Mouse (Mus musculus): ENCODE data around the gene Chchd6. TPM values are rescaled to one million over a fixed set of nuclear protein-coding genes. Genes with fewer than 3 reads are reported as not detected.

Gene Chchd6
- total RNA-seq, 1 experiment from 2014 or later: 0.58 TPM

DNA sequence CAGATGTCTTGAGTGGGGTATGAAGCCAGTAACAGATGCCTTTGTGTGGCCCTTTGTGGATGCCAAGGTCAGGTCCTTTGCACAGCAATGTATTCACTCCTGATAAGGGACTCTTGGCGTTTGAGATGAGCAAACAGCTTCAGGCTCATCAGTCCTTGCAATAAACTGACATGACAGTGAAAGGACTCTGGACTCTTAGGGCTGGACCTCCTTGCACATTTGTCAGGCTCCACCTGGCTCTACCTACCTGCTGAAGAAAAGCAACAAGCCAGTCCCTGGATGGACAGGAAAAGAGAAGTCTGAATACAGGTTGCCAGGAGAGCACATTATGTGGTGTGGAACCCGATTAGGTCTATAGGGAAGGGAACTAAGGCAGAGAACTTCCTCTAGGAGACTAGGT lies 174.7 kb downstream of the Chchd6 start:
- ATAC-seq (ENCODE audit: extremely low read depth, insufficient number of reproducible peaks, low FRiP score, poor library complexity, severe bottlenecking): no peak

DNA sequence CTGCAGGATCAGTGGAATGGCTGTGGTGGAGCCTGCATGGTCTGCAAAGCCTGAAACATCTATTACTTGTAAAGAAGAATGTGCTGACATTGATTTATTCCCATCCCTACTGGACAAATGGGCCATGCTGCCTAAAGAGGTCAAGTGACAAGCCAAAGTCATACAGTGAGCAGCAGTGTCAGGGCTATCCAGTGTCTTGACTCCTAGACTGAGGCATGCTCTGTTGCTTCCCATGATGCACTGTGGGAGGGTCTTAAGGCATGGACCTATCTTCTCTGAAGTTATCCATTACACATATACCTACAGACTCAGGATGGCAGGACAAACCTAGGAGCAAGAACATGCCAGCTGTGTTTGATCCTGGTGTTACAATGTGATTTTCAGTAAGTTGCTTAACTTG lies 175.3 kb downstream of the Chchd6 start:
- no peak for ATAC-seq (ENCODE audit: extremely low read depth, insufficient number of reproducible peaks, low FRiP score, poor library complexity, severe bottlenecking)

DNA sequence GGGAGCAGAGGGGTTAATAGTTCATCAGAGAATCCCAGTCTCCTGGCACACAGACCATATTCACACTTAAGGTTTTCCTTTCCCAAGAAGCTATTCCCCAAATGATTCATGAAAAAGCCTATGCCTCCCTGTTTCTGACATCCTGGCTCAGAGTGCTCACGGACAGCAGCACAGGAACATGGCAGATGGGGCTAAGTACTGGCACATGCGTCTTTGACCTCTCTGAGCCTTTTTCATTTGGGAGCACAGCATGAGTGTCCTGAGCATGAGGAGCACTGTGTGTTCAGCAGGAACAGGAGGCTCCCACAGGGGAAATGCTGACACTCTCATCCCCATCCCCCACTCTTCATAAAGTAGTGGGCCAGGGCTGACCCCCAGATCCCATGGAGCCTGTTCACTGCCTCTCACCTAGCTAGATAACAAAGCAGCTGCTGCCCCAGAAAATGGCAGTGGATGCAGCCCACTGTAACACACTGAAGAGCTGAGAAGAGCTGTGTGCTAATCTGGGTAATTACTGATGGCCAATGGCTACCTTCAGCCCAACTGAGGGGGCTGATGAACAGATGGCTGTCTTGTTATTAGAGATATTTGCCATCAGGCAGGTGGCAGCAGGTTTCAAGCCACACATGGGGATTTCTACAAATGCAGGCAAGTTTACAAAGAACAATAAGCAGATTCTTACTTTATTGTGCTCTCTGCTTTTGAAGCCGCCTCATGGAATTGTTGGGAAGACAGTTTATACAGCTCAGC lies 176.2 kb downstream of the Chchd6 start:
- no peak for ATAC-seq (ENCODE audit: extremely low read depth, insufficient number of reproducible peaks, low FRiP score, poor library complexity, severe bottlenecking)

DNA sequence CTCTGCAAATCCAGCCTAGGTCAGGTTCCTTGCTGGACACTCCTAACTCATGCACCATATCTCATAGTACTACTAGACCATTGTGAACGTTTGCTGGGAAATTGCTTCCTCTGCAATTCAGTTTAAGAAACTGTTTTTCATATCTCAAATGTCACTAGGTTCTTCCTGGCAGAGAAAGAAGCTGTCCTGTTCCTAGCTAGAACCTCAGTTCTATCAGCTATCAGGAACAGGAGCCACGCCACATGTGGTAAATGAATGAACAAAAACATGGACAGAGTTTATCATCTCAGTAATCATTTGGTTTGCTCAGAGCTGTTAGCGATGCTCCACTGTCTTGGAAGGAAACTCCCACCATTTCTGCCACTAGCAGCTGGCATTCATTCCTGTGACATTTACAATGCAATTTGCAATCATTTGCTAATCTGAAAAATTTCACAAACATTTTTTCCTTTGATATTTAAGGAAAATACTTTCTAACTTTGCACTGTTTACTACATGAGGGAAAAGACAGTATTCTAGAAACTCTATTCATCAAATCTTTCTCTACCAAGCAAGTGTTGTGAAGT lies 179.3 kb downstream of the Chchd6 start:
- no peak for ATAC-seq (ENCODE audit: extremely low read depth, insufficient number of reproducible peaks, low FRiP score, poor library complexity, severe bottlenecking)

DNA sequence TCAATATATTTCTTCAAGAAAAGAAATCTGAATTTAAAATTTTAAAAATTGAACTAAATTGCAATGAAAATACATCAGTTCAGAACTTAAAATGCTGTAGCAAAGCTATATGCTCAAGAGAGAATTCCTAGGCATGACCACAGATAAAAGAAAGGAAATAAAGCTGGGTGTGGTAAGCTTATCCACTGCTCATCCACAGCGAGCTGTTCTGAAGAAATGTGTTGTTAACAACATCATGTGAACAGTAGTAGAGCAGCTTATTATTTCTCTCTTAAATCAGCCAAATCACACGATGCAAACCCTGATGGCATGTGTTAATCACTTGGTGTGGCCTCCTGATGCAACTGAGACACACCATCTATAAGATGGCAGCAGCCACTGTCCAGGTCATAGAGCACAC lies 180.4 kb downstream of the Chchd6 start:
- no peak for ATAC-seq (ENCODE audit: extremely low read depth, insufficient number of reproducible peaks, low FRiP score, poor library complexity, severe bottlenecking)

DNA sequence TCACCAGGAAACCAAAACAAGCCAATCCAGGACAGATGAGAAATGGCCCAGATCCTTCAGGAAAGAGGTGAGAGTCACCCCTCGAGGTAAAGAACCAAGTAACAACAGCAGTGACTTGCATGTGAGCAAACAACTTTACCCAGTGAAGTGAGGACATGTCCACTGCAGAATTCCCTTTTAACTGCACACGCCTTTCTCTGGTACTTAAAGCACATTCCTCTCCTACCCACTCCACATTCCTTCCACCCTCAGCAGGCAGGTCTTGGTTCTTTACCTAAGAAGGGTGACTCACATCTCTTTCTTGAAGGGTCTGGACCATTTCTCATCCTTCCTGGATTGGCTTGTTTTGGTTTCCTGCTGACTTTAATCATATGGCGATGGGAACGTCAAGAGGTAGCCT lies 181.3 kb downstream of the Chchd6 start:
- no peak for ATAC-seq (ENCODE audit: extremely low read depth, insufficient number of reproducible peaks, low FRiP score, poor library complexity, severe bottlenecking)

DNA sequence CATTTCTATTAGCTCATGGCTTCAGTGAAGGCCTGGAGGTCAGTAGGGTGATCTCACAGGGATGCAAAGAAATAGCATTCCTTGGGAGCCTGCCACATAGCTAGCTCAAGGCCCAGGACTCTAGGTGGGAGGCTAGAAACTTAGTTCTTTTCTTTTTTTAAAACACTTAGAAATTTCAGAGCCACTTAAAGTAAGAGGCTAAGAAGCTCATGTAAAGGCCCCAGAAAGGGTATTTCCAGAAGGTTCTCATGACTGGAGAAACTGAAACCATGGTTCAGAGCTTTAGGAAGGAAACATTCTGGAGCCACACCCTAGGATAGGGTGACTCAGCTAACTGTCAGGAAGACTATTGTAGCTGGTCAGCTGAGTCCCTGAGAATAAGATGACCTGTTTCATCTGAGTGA lies 182.0 kb downstream of the Chchd6 start:
- no peak for ATAC-seq (ENCODE audit: extremely low read depth, insufficient number of reproducible peaks, low FRiP score, poor library complexity, severe bottlenecking)

DNA sequence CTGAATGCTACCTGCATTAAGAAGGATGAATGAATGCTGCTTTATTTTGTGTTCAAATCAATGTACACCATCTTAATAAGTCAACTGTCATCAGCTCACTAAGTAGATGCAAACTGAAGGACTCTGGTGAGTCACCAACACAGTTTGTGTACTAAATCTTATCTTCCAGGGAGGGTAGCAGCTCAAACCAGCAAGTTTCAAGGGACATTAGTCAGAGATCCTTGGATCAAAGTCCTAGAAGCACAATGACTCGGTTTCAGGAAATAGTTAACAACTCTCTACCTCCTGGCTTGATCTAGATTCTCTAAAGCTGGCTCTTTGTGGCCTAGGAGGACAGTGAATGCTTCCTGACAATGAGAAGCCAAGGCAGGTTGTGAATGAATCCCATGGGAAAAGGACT lies 182.9 kb downstream of the Chchd6 start:
- ATAC-seq (ENCODE audit: extremely low read depth, insufficient number of reproducible peaks, low FRiP score, poor library complexity, severe bottlenecking): no peak

DNA sequence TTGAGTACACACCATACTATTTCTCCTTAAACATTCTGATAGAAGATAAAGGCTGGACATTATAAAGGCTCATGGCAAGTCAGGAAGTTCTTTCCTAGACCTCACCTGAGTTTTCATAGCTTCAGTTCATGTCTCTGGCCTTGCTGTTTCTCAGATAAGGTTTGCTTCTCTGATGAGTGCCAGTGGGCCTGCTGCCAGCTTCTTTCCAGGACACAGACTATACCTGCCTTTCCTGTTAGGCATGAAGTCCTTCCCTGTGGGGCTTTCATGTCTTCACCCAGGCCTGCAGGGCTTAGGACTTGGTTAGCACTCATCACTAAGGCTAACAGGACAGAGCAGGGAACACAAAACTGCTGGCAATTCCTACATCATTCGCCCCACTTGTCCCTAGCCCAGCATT lies 186.4 kb downstream of the Chchd6 start:
- ATAC-seq (ENCODE audit: extremely low read depth, insufficient number of reproducible peaks, low FRiP score, poor library complexity, severe bottlenecking): no peak

DNA sequence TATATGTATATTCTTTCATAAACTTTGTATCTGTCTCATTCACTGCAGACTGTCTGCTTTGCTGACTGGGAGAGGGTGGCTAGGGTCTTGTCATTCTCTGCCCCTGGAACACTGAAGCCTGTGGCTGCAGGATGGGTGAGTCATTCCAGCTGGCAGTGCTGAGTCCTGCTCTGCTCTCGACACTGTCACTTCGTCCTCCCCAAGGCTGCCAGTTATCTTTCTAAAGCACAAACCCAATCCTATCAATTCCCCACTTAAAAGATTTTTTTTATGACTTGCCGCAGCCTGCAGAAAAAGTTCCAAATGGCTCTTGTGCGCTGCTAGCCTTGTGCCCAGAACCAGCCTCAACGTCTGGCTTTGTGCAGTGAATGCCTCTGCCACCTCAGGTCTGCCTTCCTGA lies 187.2 kb downstream of the Chchd6 start:
- ATAC-seq (ENCODE audit: extremely low read depth, insufficient number of reproducible peaks, low FRiP score, poor library complexity, severe bottlenecking): no peak

DNA sequence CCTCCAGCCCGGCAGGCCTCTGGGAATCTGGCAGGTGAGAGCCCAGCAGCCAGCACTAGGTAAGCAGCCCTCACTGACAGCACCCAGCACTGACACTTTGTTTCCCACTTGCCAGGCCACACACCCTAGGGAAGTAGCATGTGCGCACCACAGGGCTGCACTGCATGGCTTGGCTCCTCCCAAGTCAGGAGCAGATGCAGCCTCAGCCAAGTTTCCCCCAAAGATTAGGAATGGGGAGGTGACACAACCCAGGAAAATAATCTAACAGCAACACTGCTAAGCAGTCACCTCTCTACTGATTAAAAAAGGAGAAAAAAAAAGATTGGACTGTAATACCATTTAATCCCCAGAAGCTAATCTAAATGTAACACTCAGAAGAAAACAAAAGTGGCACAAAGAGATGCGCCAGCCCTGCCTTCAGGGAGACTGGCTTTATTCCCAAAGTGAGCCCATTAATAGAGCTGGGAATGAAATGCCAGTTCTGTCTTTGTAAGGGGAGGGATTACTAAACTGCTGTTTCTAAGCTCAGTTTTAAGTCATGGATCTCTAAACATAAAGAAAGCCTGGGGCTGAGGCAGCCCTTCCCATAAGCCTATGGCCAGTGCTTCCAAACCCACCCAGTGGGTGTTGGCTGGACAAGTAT lies 188.1 kb downstream of the Chchd6 start:
- ATAC-seq (ENCODE audit: extremely low read depth, insufficient number of reproducible peaks, low FRiP score, poor library complexity, severe bottlenecking): no peak

DNA sequence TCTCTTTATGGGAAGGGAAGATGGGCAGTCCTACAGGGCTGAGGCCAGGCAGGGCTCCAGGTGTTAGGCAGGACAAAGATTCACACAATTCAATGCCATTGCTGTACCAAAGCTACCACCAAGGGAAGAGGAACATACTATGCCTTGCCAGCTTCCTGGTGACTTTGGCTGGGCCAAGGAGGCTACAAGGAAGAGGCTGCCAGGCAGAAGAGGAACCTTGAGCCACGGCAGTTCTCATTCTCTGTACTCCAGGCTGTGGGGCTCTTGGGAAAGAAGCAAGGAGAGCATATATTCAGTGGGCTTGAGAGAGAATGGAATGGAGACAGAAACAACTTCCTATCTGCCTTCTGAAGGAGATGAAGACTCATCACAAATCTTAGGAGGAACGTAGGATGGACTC lies 190.5 kb downstream of the Chchd6 start:
- no peak for ATAC-seq (ENCODE audit: extremely low read depth, insufficient number of reproducible peaks, low FRiP score, poor library complexity, severe bottlenecking)

DNA sequence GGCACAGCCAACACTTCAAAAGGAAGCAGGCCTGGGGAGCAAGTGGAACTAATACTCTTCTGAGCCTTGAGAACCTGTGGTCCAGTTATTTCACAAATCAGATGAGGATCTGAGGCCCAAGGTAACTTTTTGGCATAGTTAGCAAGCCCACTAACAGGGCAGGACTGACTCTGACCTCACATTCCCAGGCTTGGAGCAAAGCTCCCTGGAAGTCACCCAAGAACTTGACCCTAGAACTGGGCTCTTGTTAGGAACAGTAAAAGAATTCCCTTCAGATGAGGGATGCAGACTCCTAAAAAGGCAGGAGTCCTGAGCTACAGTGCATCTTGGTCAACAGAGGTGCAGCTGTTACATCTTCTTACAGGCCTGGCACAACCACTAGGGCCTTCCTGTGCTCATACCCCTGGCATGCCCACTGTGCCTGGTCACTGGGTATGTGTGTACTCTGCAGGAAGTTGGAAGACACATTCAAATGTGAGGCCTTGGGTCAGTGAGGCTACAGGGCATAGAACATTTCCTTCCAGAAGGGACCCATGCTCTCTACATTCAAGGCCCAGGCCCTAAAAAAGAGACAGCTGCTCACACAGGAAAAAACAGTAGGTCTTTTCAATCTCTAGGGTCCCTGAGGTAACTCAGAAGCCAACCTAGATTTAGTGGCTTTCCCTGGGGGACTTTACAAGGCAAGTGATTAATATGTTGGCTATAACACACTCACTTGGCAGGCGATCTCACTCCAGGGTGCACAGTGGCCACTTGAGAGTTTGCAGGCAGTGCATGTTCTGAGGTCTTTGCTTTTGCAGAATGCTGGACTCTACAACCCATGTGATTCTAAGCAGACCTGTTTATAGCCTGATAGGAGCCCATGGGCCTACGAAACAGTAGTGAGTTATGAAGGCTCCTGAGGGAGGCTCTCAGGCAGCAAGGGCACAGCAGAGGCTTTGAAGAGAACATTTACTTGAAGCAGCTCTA lies 191.9 kb downstream of the Chchd6 start:
- ATAC-seq (ENCODE audit: extremely low read depth, insufficient number of reproducible peaks, low FRiP score, poor library complexity, severe bottlenecking): no peak

DNA sequence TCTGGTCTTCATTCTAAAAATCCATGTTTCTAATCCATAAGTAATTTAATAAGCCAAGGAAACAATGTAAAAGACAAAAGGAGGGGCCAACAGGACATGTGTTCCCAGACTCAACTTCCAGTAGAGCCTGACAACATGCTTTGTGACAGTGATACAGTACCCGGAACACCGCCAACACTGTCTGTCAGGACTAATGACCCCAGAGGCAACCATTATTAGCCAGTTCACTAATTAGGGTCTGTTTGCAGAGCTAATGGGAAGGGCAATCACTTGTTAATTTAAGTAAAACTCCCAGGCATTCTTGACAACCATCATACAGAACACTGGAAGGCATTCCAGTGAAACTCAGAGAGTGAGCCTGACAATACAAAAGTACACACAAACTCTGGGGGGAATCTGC lies 193.0 kb downstream of the Chchd6 start:
- ATAC-seq (ENCODE audit: extremely low read depth, insufficient number of reproducible peaks, low FRiP score, poor library complexity, severe bottlenecking): no peak

DNA sequence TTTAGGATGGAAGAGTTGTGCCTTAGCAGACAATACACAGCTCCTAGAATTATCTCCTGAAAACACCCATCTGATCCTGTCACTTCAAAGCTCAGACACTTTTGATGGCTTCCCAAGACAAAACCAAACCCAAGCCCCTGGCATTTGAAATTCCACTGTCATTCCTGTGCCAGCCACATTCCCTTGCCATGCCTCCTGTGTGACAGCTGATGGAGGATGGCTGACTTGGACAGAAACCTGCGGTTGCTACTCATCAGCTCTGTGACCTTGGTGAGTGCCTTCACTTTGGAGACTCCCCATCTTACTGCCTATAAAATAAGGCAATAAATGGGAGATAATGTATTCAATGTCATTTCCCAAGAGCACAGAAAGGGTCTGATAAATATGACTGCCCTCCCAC lies 195.9 kb downstream of the Chchd6 start:
- no peak for ATAC-seq (ENCODE audit: extremely low read depth, insufficient number of reproducible peaks, low FRiP score, poor library complexity, severe bottlenecking)

DNA sequence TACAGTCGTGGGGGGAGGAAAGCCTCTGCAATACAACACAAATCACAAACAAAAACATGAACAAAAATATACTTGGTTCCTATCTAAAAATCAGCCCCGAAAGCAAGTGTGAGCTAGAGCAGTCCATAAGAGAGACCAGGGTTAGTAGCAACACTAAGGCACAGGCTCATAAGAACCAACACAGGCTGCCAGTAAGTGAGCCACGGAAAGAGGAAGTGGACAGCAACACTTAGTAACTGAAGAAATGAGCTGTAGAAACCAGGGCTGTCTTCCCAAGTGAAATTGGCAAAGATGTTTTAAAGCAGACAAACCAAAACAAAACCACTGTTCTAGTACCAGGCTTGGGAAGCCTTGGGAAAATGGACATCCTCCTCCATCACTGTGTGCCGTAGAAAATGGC lies 197.5 kb downstream of the Chchd6 start:
- ATAC-seq (ENCODE audit: extremely low read depth, insufficient number of reproducible peaks, low FRiP score, poor library complexity, severe bottlenecking): no peak

DNA sequence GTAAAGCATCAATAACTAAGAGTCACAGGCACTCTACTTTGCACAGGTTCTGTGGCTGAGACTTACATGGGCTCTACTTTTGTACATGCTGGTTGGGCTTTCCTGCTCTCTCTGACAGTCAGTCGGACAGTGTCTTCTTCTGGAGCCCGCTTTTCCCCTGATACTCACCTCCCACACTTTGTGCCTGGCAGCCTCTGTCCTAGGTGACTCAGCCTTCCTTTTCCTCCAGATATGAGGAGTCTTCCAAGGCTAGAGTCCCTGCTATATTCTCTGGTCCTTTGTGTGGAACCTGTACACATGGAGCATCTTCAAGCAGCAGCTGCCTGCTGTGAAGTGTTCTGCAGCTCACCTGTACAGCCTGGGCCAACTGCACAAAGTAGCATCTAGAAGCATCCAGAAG lies 201.6 kb downstream of the Chchd6 start:
- no peak for ATAC-seq (ENCODE audit: extremely low read depth, insufficient number of reproducible peaks, low FRiP score, poor library complexity, severe bottlenecking)

DNA sequence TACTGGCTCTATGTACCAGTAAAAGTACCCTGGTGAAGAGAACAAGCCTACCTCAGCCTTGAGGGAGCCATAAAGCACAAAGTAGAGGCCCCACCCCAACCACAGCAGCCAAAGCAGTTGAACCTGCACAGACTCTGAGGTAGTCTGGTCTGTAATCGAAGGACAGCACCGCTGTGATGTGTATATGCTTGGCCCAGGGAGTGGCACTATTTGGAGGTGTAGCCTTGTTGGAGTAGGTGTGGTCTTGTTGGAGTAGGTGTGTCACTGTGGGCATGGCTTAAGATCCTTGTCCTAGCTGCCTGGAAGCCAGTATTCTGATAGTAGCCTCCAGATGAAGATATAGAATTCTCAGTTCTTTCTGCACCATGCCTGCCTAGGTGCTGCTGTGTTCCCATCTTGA lies 203.2 kb downstream of the Chchd6 start:
- no peak for ATAC-seq (ENCODE audit: extremely low read depth, insufficient number of reproducible peaks, low FRiP score, poor library complexity, severe bottlenecking)

DNA sequence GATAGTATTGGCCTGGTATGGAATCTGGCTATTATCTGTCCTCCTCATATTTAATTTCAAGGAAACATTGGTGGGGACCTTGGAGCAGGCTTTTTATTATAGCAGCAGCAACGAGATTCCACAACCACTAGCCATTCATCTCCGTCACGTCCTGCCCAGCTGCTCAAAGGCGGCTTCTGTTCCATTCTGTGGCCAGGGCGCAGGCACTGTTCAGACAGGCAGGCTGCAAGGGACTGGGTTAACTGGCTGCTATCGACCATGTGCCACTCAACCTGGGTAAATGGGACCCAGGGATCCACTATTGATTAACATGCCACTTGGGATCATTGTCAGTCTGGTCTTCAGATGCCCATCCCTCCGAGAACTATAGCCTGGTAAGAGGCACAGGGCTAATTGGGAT lies 205.7 kb downstream of the Chchd6 start:
- no peak for ATAC-seq (ENCODE audit: extremely low read depth, insufficient number of reproducible peaks, low FRiP score, poor library complexity, severe bottlenecking)

Measured in neutrophil, adult 5-6 weeks (primary cell).